Mouse (Mus musculus) megakaryocyte, embryonic 14.5 days (primary cell): Measurements from ENCODE around the gene Cln5.

ENCODE experiments used
- FLI1 ChIP-seq: IDR thresholded peaks from 2 replicates; pipeline ENCODE4 v1.6.1; 2012; ENCODE audit warnings: low read length, inconsistent platforms, mixed read lengths
- GATA1 ChIP-seq: IDR thresholded peaks from 3 replicates; pipeline ENCODE4 v1.6.1; 2012; ENCODE audit warnings: mixed read lengths, low read length, inconsistent platforms, borderline replicate concordance

DNA sequence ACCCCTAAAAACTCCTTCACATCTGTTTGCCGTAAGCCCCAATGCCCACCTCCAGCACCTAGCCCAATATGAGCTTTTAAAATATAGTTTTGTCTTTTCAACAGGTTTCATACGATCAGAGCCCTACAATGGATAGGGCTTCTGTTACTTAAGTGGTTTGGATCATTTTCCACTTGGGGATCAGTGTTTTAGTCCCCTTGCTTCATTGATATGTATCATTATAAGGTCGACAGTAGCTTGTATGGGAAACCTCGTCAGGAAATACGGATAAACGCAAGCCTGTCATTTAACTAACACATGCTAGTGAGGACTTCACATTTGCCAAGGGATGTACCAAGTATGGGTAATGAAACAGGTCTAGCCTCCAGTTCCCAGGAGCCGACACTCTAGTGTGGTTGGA is 13.4 kb upstream of the Cln5 start:
- TF ChIP-seq GATA1 (no peak), FLI1 (no peak)
